Mouse (Mus musculus): ENCODE measurements around the gene St6gal1. TPM values are rescaled to one million over a fixed set of nuclear protein-coding genes. Genes with fewer than 3 reads are reported as not detected.

St6gal1 gene
- total RNA-seq, 2 experiments from 2014 or later, result 19.8 to 20.3 TPM

DNA sequence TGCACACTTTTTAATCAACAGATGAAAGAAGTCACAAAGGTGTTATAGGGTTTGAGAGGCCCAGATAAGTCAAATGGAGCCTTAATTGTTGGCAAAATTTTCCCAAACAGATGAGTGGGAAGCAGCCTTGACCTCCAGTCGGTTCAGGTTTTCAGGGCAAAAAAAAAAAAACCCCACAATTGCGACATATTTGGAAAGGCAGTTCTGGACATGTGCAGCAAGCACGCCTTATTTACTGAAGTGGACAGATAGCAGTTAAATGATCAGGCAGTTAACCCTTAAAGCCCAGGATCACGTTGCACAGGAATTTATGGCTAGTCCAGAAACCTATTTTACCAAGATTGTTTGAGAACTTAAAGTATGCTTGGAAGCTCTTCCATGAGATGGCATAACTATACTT lies 112.8 kb downstream of the St6gal1 start:
- DNase-seq, result no peak

DNA sequence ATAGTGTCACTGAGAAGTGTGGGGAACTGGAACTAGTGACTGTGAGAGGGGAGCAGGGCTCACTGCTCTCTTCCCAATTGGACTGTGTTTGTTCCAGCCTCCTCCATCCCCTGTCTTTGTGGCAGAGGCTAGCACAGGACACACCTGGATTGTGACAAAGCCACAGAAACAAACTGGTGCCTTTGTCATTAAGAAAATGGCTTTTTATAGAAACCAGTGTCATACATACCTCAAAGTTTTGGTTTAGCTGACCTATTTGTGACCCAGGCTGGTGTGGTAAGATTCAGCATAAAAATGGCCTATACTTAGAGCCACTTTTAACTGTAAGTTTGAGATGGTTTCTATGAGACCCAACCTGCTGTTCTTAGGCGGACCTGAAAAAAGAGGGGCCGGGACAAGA lies 116.7 kb downstream of the St6gal1 start:
- DNase-seq, result no peak

DNA sequence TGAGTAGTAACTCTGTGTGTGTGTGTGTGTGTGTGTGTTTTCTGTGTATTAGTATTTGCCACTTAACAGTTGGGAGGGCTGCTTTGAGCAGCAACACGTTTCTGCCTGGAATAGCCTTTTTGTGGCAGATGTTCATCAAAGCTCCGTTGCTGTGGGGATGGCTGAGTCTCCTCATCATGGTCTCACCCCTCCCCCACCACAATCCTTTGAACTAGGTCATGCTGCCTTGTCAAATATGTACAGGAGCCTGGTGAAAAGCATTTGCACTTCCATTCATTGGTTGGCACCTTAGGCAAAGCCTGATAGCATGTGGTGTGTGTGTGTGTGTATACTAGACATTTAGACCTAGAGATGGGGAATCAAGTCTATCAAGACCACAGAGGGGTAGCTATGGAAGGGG lies 126.3 kb downstream of the St6gal1 start:
- no peak for DNase-seq

- peak; percentile 49 for DNase-seq
Observed at GRCm38 (mm10) chr16:23361031-23361430, 136.5 kb downstream of the St6gal1 start.

- DNase-seq, result peak; percentile 13
Observed at GRCm38 (mm10) chr16:23361434-23361970, 137.0 kb downstream of the St6gal1 start.

- no peak for DNase-seq
Observed at GRCm38 (mm10) chr16:23364328-23364990, 139.9 kb downstream of the St6gal1 start.

- no peak for DNase-seq
Observed at GRCm38 (mm10) chr16:23369124-23369523, 144.6 kb downstream of the St6gal1 start.

DNA sequence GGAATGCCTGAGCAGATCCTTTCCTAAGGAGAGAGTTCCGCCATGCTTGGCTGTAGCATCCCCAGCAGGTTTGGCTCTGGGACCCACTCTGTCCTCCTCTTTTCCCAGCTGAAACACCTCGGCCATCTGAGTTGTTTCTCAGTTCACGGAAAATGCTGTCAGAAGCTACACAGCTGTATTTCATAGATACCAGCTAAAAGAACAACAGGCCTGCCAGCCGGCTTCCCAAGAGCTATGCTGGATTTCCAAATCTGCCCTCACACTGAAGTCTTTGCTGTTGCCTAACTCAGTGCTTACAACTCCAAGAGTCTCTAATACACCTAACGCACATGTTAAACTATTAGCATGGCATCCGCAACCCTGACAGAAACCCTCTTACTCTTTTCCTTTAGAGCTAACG lies 146.2 kb downstream of the St6gal1 start:
- DNase-seq, result no peak

GRCm38 (mm10) chr16:23372340-23372739 lies 147.8 kb downstream of the St6gal1 start:
- DNase-seq, result peak; percentile 14

GRCm38 (mm10) chr16:23374068-23374467 lies 149.5 kb downstream of the St6gal1 start:
- DNase-seq, result no peak

DNA sequence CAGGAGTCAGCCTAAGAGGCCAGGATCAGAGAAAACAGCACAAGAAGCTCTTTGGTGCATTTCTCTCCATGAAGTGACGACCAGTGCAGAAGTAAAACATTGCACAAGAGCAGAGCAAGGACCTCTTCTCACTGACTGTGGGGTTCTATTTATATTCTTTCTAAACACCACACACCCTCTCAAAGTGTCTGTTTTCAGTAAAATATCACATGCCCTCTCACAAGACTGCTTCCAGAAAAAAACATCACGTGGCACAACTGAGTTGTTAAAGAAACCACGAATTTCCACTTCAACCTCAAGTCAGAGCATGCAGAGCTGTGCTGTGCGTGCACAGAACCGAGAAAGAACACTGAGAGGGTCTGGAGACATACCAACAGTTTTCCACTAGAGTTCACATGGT lies 150.4 kb downstream of the St6gal1 start:
- DNase-seq, result no peak

DNA sequence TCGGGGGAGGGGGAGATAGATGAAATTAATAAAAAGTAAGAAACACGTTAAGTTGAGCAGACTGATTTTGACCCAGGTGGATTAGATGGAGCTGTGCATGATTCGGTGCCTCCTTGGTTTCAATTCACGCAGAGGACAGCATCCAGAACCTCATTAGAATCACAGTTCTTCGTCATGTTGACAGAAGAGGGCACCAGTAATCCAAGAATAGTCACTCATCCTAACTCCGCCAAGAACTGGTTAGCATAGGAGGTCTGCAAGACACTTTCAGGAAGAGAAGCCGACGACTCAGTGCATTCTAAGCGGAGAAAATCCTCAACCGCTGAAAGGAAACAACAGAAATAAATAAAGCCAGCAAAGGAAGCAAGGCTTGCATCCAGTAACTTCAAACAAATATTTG lies 151.6 kb downstream of the St6gal1 start:
- no peak for DNase-seq

DNA sequence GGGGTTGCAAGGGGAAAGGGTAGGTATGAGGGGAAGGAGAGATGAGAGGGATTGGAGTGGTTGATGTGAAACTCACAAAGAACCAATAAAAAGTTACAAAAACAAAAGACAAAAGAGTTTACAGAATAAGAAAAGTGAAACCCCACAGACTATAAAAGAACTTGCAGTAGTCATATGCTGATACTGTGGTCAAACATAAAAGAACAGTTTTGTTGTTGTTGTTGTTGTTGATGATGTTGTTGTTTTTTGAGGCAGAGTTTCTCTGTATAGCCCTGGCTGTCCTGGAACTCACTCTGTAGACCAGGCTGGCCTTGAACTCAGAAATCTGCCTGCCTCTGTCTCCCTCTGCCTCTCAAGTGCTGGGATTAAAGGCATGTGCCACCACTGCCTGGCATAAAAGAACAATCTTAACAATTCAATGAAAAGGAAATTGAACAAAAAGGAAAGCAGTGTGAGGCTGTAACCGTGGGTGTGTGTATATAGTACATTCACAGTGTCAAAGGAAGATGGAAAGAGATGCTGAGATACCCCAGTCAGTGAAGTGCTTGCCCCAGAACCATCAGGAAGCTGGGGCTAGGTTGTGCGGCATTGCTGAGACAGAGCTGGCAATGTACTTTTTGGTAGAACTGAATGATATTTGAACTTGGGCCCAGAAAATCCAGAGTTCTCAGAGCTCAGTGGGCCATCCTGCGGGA lies 155.1 kb downstream of the St6gal1 start:
- DNase-seq, result no peak

- DNase-seq, result no peak
Observed at GRCm38 (mm10) chr16:23384304-23384703, 159.8 kb downstream of the St6gal1 start.

- no peak for DNase-seq
Observed at GRCm38 (mm10) chr16:23397931-23398330, 173.4 kb downstream of the St6gal1 start.

- DNase-seq, result no peak
Observed at GRCm38 (mm10) chr16:23401463-23401862, 176.9 kb downstream of the St6gal1 start.

DNA sequence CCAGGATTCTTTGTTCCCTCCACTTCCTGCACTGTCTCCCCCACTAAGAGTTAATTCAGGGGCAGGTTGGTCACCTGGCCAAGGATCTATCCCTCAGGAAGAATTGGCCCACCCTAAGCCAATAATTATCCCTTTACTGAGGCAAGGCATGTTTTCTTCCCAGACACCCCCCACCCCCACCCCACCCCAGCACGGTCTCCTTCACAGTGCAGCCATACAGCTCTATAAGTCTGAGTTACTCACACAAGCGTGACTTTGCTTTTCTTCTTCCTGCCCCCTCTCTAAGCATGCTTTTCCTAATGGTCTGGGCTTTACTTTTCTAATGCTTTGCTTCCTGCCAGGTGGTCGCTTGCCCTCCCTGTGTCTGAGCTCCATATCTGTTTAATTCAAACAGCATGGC lies 177.4 kb downstream of the St6gal1 start:
- no peak for DNase-seq

- DNase-seq, result peak; percentile 86
Observed at GRCm38 (mm10) chr16:23403008-23403755, 178.6 kb downstream of the St6gal1 start.

Other genes with a start within 250 kb of the St6gal1 start
- not detected for gene Kng2, start 195.3 kb upstream of the St6gal1 start, total RNA-seq (2021)
- under 1 TPM; 0.18 to 0.45 TPM for gene Kng1, start 166.9 kb upstream of the St6gal1 start, total RNA-seq (2021)
- 100 to 1,000 TPM; 206 to 231 TPM for gene Eif4a2, start 117.3 kb upstream of the St6gal1 start, total RNA-seq (2021)
- gene Rfc4, start 97.0 kb upstream of the St6gal1 start, total RNA-seq (2021), result 10 to 100 TPM; 34.9 to 37.4 TPM
- gene Adipoq, start 78.2 kb upstream of the St6gal1 start, total RNA-seq (2021), result 1 to 10 TPM; 4.9 to 6.2 TPM
- not detected for gene Rtp1, start 204.4 kb downstream of the St6gal1 start, total RNA-seq (2021)

All from heart, postnatal 4 days (tissue).